Mouse (Mus musculus) CH12.LX (cell line): ENCODE measurements around the gene Bcr. TPM values are rescaled to one million over a fixed set of nuclear protein-coding genes. Genes with fewer than 3 reads are reported as not detected.

Source experiments
- DNase-seq: peaks from one replicate; pipeline ENCODE4 v3.0.0-alpha.2; 2013; ENCODE audit errors: extremely low read depth
- H3K27ac ChIP-seq: 2 replicates; pipeline ENCODE4 v1.5.1; 2012; ENCODE audit warnings: low read depth, mild to moderate bottlenecking, control low read depth, moderate library complexity; ENCODE audit not compliant: insufficient read depth
- H3K27me3 ChIP-seq: replicated peaks from 2 replicates; pipeline ENCODE3; 2012; ENCODE audit warnings: inconsistent platforms
- H3K36me3 ChIP-seq, 2 experiments: replicated peaks in 1 of 2; 2 replicates each; pipeline versions ENCODE3 to v1.6.1; 2012; ENCODE audit warnings: inconsistent platforms in 1 of 2, low read length in 1 of 2, mild to moderate bottlenecking in 1 of 2, mixed read lengths in 1 of 2, moderate library complexity in 1 of 2; ENCODE audit not compliant: control insufficient read depth in 1 of 2, insufficient read depth in 1 of 2
- H3K4me1 ChIP-seq, 2 experiments: 2 replicates each; pipeline ENCODE4 v1.6.1; 2012; ENCODE audit warnings: inconsistent platforms in 1 of 2, moderate library complexity in 1 of 2; ENCODE audit not compliant: insufficient read depth in 2 of 2, control insufficient read depth in 1 of 2
- H3K4me2 ChIP-seq: 2 replicates; pipeline ENCODE4 v1.6.1; 2012; ENCODE audit warnings: low read depth, mild to moderate bottlenecking, control low read depth; ENCODE audit not compliant: poor library complexity, insufficient read depth, severe bottlenecking
- H3K4me3 ChIP-seq, 3 experiments: fragments of 150-350 bp in 1 of 3; sonication (generic) in 1 of 3; replicated peaks in 1 of 3; 2 replicates each; pipeline versions ENCODE3 to v1.5.1; 2011 to 2012; ENCODE audit warnings: low read depth in 2 of 3, low read length in 2 of 3, mild to moderate bottlenecking in 2 of 3, moderate library complexity in 2 of 3, control low read depth in 1 of 3, improper control_type of control experiment in 1 of 3, inconsistent platforms in 1 of 3, mixed read lengths in 1 of 3; ENCODE audit not compliant: poor library complexity in 1 of 3
- H3K79me2 ChIP-seq: replicated peaks from 2 replicates; pipeline ENCODE4 v1.6.1; 2012; ENCODE audit warnings: mild to moderate bottlenecking, moderate library complexity; ENCODE audit not compliant: control insufficient read depth, poor library complexity, insufficient read depth, severe bottlenecking; ENCODE audit errors: extremely low read depth
- H3K9ac ChIP-seq: 2 replicates; pipeline ENCODE4 v1.6.1; 2012; ENCODE audit warnings: low read depth, mild to moderate bottlenecking, control low read depth, moderate library complexity; ENCODE audit not compliant: insufficient read depth
- H3K9me3 ChIP-seq: replicated peaks from 2 replicates; pipeline ENCODE3; 2012; ENCODE audit warnings: low read length, inconsistent platforms, mixed read lengths
- BHLHE40 ChIP-seq: IDR thresholded peaks from 2 replicates; pipeline ENCODE4 v1.6.1; 2011; ENCODE audit warnings: mild to moderate bottlenecking, low read depth, low read length, improper control_type of control experiment
- CHD1 ChIP-seq: IDR thresholded peaks from 2 replicates; pipeline ENCODE4 v1.6.1; 2012; ENCODE audit warnings: low read depth, low read length, improper control_type of control experiment, inconsistent platforms
- CHD2 ChIP-seq: IDR thresholded peaks from 2 replicates; pipeline ENCODE4 v1.6.1; 2011; ENCODE audit warnings: low read length, improper control_type of control experiment
- EP300 ChIP-seq: IDR thresholded peaks from 2 replicates; pipeline ENCODE4 v1.6.1; 2011; ENCODE audit warnings: low read length, improper control_type of control experiment
- GABPA ChIP-seq: IDR thresholded peaks from 2 replicates; pipeline ENCODE4 v1.6.1; 2012; ENCODE audit warnings: low read depth, low read length, improper control_type of control experiment, inconsistent platforms; ENCODE audit not compliant: insufficient replicate concordance
- JUND ChIP-seq: conservative IDR thresholded peaks from 2 replicates; pipeline ENCODE4 v1.6.1; 2011; ENCODE audit warnings: low read depth, low read length, improper control_type of control experiment
- KAT2A ChIP-seq: IDR thresholded peaks from 2 replicates; pipeline ENCODE4 v1.6.1; 2012; ENCODE audit warnings: low read length, improper control_type of control experiment, inconsistent platforms; ENCODE audit not compliant: insufficient replicate concordance
- NELFE ChIP-seq: IDR thresholded peaks from 2 replicates; pipeline ENCODE4 v1.6.1; 2011; ENCODE audit warnings: low read depth, low read length, improper control_type of control experiment
- PAX5 ChIP-seq: IDR thresholded peaks from 2 replicates; pipeline ENCODE4 v1.6.1; 2012; ENCODE audit warnings: low read length, inconsistent platforms, mixed read lengths
- RAD21 ChIP-seq: IDR thresholded peaks from 2 replicates; pipeline ENCODE4 v1.6.1; 2011; ENCODE audit warnings: low read depth, mild to moderate bottlenecking, low read length, improper control_type of control experiment, moderate library complexity
- RCOR1 ChIP-seq: conservative IDR thresholded peaks from 2 replicates; pipeline ENCODE4 v1.6.1; 2012; ENCODE audit warnings: low read depth, mild to moderate bottlenecking, inconsistent platforms, low read length, improper control_type of control experiment
- SIN3A ChIP-seq: IDR thresholded peaks from 2 replicates; pipeline ENCODE4 v1.6.1; 2012; ENCODE audit warnings: low read length, improper control_type of control experiment, inconsistent platforms
- TBP ChIP-seq: conservative IDR thresholded peaks from 2 replicates; pipeline ENCODE4 v1.6.1; 2011; ENCODE audit warnings: low read depth, low read length, improper control_type of control experiment
- ZC3H11A ChIP-seq: IDR thresholded peaks from 2 replicates; pipeline ENCODE4 v1.6.1; 2012; ENCODE audit warnings: low read depth, mild to moderate bottlenecking, inconsistent platforms, low read length, improper control_type of control experiment
- dilution Hi-C: fragments of 300-500 bp; cut with MboI; formaldehyde crosslinking; loops from 2 replicates; pipeline ENCODE4 v1.14.3; 2020; ENCODE audit warnings: low sequenced_read_pairs; ENCODE audit not compliant: extremely low pct_unique_long_range_greater_than_20kb, extremely low pct_ligation_motif_present
- in situ Hi-C: fragments of 300-500 bp; cut with MboI; formaldehyde crosslinking; loops from 3 replicates; pipeline ENCODE4 v1.14.3; 2019; ENCODE audit warnings: low sequenced_read_pairs, low pct_ligation_motif_present, low pct_unique_long_range_greater_than_20kb, mixed read lengths
- polyA plus RNA-seq: library from polyadenylated mRNA; unstranded; fragments of >175 nt; gene quantifications from 2 replicates; pipeline ENCODE4 v1.2.1, GENCODE M21; 2012; ENCODE audit warnings: low read depth; ENCODE audit not compliant: insufficient read length
- total RNA-seq, 2 experiments: library from RNA; depleted of rRNA; stranded (reverse); fragments of 300-350 nt in 1 of 2; fragments of >200 nt in 1 of 2; gene quantifications; 2 replicates each; pipeline ENCODE4 v1.2.3; 2012 to 2014

Gene Bcr
- total and polyA plus RNA-seq, 3 experiments, result 4.0 to 22.1 (median 20.0) TPM

DNA sequence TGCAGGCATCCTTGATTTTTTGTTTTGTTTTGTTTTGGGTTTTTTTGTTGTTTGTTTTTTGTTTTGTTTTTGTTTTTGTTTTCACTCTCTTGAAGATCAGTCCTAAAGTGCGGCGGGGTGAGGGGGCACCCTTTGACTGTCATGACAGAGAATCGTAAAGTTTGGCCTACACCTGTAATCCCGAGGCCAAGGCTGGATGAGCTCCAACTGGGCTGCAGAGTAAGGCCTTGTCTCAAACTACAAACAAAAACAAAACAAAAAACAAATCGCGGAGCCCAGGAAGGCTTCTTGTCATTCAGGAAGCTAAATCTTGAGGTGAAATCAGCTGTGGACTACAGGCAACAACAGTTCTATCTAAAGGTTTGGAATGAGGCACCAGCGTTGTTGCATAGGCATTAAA, 152.6 kb downstream of the Bcr start:
- Histone ChIP-seq H3K4me3 (peak overlapping the region; percentile 71 to 83 (median 77)), H3K9ac (peak overlapping the region; percentile 63)
- dilution Hi-C loops, result no loop called here

DNA sequence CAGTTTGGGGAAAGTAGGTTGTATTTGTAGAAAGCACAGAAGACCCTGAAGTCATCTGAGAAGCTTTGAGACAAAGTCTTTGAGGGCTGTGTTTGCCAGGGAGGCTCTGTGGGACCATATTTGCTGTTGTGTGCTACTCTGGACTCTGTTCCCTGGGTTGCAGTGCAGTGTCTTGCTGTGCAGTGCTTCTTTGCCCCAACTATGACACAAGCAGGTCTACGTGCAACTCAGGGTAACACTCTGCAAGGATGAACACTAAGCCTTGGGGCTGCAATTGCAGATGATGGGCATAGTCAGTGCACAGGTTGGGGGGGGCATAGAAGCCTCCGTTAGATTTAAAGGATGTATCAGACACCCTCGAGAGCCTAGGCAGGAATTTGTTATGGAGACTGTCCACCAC, 160.3 kb downstream of the Bcr start:
- Histone ChIP-seq H3K27ac (peak overlapping the region; percentile 29; the same call in 1 of the 2 replicates), H3K4me2 (no peak overlapping the region), H3K27me3 (no peaks in the 10 kb centered on the region), H3K9ac (no peak overlapping the region), H3K4me3 (no peak overlapping the region), H3K36me3 (peaks cover 0 to 7% of the 10 kb centered on the region in 2 experiments), H3K79me2 (peaks cover 49% of the 10 kb centered on the region), H3K9me3 (peaks cover 8% of the 10 kb centered on the region), H3K4me1 (peaks cover 17 to 61% of the 10 kb centered on the region in 2 experiments)
- TF ChIP-seq RCOR1, result no peak
- DNase-seq, result no peak
- in situ Hi-C loops, result no loop called here
- dilution Hi-C loops, result no loop called here

More for the DNA sequence above, 152.6 kb downstream of the Bcr start:
- Histone ChIP-seq H3K36me3 (peaks cover 0 to 9% of the 10 kb centered on the region in 2 experiments), H3K27ac (no peak overlapping the region), H3K9me3 (peaks cover 7% of the 10 kb centered on the region), H3K27me3 (no peaks in the 10 kb centered on the region), H3K4me1 (peaks cover 3 to 37% of the 10 kb centered on the region in 2 experiments; a peak in 3 of 4 replicates), H3K79me2 (peaks cover 41% of the 10 kb centered on the region), H3K4me2 (peak overlapping the region; percentile 76)
- no peak for TF ChIP-seq BHLHE40
- TF ChIP-seq CHD1, result peak; percentile 31; the same call in 1 of the 2 replicates
- no peak for TF ChIP-seq EP300
- TF ChIP-seq JUND, result no peak
- DNase-seq, result no peak
- in situ Hi-C loops, result no loop called here

DNA sequence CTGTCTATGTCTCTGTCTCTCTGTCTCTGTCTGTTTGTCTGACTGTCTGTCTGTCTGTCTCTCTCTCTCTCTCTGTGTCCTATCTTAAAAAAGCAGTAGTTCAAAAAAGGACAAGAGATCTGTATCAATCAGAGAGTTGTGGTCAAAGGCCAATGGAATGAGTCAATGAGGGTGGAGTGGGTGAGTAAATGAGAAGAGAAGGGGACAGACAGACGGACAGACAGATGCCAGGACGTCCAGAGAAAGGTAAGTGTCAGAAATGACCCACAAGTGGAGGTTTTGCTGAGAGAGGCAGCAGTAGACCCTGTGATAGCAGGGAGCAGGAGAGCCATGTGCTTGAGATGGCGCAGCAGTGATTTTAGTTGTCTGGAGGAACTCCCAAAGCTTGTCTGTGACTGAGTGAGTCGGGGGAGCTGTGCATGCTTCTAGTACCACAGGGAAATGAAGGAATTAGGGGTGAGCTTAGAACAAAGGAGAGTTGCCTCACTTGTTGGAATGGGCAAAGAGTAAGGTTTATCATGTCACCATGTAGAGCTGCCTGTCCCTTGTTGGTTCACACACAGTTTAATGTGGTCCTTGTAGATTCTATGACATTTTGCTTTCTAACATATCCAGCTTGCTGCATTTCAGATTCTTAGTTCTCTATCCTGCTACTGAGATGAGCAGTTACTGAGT, 161.7 kb downstream of the Bcr start:
- H3K9ac ChIP-seq, result peak overlapping the region; percentile 39
- dilution Hi-C loops, result no loop called here
- peak overlapping the region; percentile 5 to 15 (median 8) for H3K4me3 ChIP-seq
- H3K4me1 ChIP-seq, result peaks cover 17 to 64% of the 10 kb centered on the region in 2 experiments
- H3K79me2 ChIP-seq, result peaks cover 51% of the 10 kb centered on the region
- in situ Hi-C loops, result no loop called here
- DNase-seq, result peak; percentile 49
- TF ChIP-seq CHD1 (peak; percentile 88), SIN3A (no peak), KAT2A (0 out of 2 replicates have a peak, but pooled peaks have one; percentile 24), GABPA (no peak), PAX5 (no peak), CHD2 (no peak), RAD21 (no peak), NELFE (0 out of 2 replicates have a peak, but pooled peaks have one; percentile 28), TBP (no peak), JUND (no peak), ZC3H11A (no peak)
- H3K27ac ChIP-seq, result peak overlapping the region; percentile 97
- peaks cover 8% of the 10 kb centered on the region for H3K9me3 ChIP-seq
- H3K27me3 ChIP-seq, result no peaks in the 10 kb centered on the region
- peaks cover 0 to 7% of the 10 kb centered on the region in 2 experiments for H3K36me3 ChIP-seq
- H3K4me2 ChIP-seq, result peak overlapping the region; percentile 60
